Mouse (Mus musculus) E14TG2a.4 (cell line): ENCODE measurements at regions not wholly inside any gene's neighbourhood (a gene's known extent, or its start where the extent isn't known, plus 50 kb on each side); places are given as distances from the start of the nearest gene placed in this dataset.

Experiments used
- CTCF ChIP-seq: conservative IDR thresholded peaks from 2 replicates; pipeline ENCODE4 v1.5.1; 2014; ENCODE audit warnings: low read length
- POU5F1 ChIP-seq: IDR thresholded peaks from 2 replicates; pipeline ENCODE4 v1.6.1; 2014; ENCODE audit warnings: low read length, borderline replicate concordance

DNA sequence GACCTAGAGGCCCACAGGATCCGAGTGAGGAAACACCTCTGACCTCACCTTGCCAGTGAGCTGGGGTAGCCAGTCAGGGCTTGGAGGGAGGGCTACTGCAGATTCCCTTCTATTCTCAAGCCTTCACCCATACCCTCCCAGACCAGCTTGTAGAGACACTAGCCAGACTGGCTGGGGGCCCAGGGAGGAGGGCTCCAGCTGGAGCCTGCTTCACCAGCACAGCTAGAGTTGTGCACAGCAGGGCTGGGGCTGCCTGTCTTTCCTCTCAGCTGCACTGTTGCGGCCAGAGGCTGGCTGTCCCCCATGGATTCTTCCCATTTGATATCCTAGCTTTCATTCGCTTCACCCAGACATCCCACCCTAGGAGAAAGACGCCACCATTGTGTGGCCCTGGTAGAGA is 165.0 kb upstream of the Sdk2 start:
- no peak for TF ChIP-seq CTCF
- no peak for TF ChIP-seq POU5F1
